Mouse (Mus musculus): ENCODE results near the gene Pnldc1. TPM values are rescaled to one million over a fixed set of nuclear protein-coding genes. Genes with fewer than 3 reads are reported as not detected.

Gene Pnldc1
- polyA plus RNA-seq, 1 experiment: 0.79 TPM

DNA sequence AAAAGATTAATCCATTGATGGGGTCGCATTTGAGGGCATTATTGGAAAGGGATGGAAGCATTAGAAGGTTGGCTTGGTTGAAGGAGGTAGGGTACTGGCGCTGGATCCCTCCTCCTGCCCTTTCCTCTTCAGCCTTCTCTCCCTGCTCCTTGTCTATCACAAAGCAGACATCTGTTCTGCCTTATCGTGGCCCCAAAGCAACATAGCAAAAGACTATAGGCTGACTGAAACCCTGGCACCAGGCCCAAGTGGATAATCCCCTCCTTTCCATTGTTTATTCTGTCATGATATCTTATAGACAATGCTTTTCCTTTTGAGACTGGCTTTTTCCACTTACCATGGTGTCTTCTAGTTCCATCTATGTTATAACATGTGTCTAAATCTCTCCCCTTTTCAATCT is 44.6 kb downstream of the Pnldc1 start:
- DNase-seq (ENCODE audit: low read depth, low spot score): no peak
- 71% methylated on average over 3 of the region's 3 CpGs for WGBS

DNA sequence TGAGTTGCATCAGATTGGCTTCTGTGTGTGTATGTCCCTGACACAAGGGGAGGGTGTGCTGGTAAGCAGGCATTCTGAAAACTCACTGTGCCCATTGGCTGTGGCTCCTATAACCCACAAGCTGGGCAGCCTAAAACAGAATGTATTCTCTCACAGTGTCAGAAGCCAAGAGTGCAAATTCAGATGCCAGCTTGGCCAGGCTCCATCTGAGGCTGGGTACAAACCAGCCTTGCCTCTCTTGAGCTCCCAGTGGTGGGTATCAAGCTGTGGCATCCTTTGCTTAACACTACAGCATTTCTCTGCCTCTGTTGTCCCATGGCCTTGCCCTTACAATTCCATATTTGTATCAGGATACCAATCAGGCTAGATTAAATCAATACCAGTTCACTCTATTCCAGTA is 45.9 kb downstream of the Pnldc1 start:
- DNase-seq (ENCODE audit: low read depth, low spot score): no peak

DNA sequence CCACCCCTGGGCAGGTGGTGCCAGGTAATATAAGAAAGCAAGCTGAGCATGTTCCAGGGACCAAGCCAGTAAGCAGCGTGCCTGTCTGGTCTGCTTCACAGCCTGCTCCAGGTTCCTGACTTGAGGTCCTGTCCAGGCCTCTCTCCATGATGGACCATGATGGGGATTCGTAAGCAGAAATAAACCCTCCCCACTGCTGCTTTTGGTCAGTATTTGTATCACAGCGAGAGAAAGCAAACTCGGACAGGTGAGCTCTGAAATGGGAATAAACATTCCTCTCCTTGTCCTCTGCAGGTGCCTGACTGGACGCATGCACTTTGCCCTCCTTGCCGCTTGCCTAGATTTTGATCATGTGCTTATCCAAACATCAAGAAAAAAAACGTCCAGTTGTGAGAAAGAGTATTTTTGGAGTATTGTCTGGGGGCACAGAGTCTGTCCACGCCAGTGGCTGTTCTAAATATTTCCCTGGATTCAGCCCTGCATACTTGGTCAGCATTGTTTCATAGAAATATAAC is 51.0 kb downstream of the Pnldc1 start:
- DNase-seq (ENCODE audit: low read depth, low spot score): no peak
- 34% methylated on average over 8 of the region's 8 CpGs for WGBS

DNA sequence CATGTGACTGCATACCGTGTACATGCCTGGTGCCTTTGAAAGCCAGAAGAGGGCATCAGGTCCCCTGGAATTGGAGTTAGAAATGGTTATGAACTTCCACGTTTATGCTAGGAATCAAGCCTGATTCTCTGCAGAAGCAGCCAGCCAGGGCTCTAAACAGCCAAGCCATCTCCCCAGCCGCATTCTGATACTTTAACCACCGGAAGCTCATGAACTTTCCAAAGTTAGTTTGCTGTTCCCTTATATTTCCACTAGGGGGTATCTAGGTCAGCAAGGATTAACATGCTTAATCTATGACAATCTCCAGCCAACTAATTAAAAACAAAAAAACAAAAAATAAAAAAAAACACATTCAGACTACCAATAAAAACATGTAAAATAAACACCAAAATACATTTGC is 52.0 kb downstream of the Pnldc1 start:
- DNase-seq (ENCODE audit: low read depth, low spot score): no peak
- WGBS: 51% methylated on average over 4 of the region's 4 CpGs

DNA sequence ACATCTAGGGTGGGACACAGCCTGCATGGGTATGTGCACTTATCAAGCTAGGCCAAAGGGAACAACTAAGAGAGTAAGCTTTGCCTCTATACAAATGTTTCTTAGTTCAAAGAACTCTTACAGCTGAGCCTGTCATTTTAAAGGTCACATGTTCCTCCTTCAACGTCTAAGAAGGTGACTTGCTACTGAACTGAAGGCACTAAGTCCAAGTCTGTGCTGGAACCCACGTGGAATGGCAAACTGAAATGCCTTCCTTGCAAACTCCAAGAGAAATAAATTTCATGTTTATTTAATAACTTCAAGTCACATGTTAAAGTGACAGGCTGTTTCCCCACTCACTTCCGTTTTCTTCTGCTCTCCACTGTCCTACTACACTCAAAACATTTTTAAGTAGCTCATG is 52.6 kb downstream of the Pnldc1 start:
- no peak for DNase-seq (ENCODE audit: low read depth, low spot score)

DNA sequence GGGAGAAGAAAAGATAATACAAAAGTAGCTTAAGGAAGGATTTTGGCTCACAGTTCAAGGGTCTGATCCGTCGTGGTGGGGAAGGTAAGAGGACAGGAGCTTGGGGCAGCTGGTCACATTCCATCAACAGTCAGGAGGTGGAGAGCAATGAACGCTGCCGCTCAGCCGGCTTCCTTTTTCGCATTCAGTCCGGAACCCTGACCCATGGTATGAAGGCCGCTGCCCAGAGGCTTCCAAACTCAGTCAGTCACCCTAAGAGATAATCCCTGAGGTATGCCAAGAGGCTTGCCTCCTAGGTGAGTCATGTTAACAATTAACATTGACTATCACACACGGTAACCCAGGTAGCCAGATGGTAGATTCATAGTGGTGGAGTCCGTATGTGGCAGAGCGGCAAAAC is 55.6 kb downstream of the Pnldc1 start:
- 91% methylated on average over 11 of the region's 11 CpGs for WGBS
- no peak for DNase-seq (ENCODE audit: low read depth, low spot score)

More for the DNA sequence above, 52.6 kb downstream of the Pnldc1 start:
- 43% methylated on average over 3 of the region's 3 CpGs for WGBS

DNA sequence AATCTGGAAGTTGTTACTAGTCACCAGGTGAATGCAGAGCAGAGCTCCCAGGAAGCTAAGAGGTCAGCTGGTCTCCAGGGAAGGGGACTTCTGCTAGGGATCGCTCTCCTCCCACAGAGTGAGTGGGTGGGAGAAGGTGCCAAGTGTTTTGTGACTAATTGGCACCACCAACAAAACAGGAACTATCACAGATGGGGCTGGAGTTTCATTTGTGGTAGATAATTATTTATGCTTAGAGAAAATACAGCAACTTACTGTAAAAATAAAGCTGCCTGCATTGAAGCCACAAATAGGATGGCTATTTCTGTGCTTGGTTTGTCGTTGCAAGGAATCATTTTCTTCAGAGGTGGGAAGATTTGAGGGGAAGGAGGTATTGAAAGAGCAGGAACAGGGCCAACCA is 56.2 kb downstream of the Pnldc1 start:
- WGBS: 86% methylated on average over 2 of the region's 2 CpGs
- no peak for DNase-seq (ENCODE audit: low read depth, low spot score)

DNA sequence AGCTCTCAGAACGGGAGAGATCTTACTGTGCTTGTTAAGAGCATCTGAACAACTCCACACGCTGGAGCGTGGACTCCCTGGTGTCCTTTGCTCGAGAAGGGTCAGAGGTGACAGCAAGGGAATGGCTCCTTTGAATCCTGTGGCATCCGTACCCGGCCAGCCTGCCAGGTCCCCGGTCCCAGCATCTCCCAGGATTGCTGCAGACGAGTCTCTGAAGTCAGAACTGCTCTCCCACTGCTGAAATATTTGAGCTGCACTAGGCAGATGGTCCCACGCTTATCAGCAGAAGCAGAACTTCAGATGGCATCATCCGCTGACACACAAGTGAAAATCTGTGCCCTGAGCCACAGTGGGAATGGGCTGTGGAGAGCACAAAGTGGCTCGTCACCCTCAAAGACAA is 58.3 kb downstream of the Pnldc1 start:
- no peak for DNase-seq (ENCODE audit: low read depth, low spot score)
- WGBS: 85% methylated on average over 11 of the region's 11 CpGs

DNA sequence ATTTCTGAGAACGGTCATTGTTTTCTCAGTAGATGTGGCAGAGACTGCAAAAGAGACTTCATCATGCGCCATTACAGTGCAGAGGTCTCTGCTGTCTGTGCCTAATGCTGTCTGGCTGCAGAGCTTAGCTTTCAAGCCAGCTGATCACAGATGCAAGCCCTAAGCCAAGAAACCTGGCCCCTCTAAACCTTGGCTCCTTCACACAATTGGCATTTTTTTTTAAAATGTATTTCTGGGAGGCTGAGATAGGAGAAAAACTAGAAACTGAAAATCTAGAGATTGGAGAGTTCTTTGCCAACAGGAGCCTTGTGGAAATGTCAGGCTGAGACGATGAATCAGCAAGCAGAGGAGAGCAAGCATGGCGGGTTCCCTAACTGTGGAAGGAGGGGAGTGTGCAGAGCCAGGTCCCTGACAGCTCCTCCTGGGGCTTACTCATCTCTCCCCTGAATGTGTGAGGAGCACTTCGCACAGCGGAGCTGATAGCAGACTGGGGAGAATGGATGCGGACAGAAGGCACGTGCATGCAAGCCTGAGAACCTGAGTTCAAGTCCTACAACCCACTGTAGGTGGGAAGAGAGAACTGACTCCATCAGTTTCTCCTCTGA is 60.1 kb downstream of the Pnldc1 start:
- DNase-seq (ENCODE audit: low read depth, low spot score): no peak
- 89% methylated on average over 8 of the region's 8 CpGs for WGBS

DNA sequence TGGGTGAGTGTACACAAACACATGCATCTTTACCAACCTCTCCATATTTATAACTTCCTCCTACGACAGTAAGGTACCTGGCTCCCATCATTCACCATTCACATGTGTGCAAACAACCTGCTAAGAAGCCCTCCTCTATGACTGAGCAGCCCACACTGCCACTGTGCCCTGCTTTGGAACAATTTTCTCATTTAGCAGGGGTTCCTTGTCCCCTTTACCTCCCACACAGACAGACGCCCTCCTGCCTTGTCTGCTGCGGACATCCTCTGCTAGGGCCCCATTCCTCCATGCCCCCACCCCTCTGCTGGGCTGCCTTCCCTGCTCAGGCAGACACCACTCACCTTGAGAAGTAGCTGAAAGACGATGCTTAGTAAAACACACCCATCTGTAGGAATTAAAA is 62.3 kb downstream of the Pnldc1 start:
- WGBS: 72% methylated on average over 4 of the region's 4 CpGs
- no peak for DNase-seq (ENCODE audit: low read depth, low spot score)

DNA sequence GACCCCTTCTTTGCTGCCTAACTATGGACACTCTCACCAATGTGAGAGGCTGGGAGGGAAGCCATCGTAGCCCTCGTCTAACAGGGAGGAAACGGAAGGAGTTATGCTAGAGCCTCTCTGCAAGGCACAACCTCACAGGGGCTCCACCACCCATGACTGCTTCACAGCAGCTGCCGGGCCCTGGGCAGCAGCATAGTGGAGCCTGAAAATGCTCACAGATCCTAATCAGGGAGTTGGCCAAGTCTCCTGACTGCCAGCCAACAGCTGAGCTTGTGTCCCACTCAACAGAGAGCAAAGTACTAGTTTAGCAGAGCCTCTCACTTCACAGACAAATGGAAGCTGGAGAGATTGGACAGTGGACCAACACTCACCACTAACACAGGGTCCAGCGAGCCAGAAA is 63.6 kb downstream of the Pnldc1 start:
- WGBS: 65% methylated on average over 5 of the region's 5 CpGs
- no peak for DNase-seq (ENCODE audit: low read depth, low spot score)

DNA sequence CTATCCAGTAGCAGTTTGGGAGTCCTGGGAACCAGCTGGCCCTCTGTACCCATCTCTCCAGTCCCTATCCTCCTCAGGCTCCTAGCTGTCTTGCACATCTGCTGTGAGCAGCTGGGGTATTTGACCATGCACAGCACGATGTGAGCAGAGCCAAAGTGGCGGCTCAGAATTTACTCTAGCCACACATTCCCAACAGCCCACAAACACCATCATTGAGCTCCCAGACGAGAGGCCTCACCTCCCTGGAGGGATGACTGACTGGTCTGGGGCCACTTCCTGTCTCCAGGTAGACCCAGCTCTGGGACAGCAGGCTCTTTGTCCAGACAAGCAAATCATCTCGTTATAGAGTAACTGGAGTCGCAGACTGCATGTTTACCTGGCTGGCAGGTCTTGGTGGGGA is 64.2 kb downstream of the Pnldc1 start:
- DNase-seq (ENCODE audit: low read depth, low spot score): no peak
- WGBS: 20% methylated on average over 5 of the region's 5 CpGs

DNA sequence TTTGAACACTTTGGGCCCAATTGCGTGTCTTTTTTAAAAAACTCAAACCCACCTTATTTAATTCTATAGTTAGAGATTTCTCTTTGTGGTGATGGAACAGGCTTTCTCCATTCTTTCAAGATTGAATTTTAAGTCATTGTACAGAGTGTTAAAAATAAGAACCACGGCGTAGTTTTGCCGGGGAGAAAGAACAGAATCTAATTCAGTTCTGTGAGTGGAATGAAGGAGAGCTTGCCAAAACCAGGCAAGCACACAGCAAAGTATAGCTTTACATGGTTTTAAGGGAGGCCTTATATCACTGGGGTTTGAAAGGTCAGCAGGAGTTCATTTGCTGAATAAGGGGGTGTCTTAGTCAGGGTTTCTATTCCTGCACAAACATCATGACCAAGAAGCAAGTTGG is 65.5 kb downstream of the Pnldc1 start:
- 92% methylated on average over 4 of the region's 4 CpGs for WGBS
- no peak for DNase-seq (ENCODE audit: low read depth, low spot score)

DNA sequence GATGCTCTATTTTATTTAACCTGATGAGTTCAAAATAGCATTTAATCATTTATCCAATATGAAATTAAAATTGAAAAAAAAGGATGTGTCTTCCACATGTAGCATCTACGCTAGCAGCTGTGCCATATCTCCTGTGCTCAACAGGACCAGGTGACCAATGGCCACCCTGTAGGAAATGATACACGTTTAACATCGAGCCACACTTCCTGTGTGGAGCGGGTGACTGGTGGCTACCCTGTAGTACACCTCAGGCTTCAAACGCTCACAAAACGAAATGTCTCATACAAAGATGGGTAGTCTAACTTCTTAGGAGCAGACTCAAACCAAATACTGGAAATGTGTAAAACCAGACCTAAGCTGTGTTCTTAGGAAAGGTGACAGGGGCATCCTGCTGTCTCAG is 66.2 kb downstream of the Pnldc1 start:
- WGBS: 79% methylated on average over 6 of the region's 6 CpGs
- DNase-seq (ENCODE audit: low read depth, low spot score): no peak

DNA sequence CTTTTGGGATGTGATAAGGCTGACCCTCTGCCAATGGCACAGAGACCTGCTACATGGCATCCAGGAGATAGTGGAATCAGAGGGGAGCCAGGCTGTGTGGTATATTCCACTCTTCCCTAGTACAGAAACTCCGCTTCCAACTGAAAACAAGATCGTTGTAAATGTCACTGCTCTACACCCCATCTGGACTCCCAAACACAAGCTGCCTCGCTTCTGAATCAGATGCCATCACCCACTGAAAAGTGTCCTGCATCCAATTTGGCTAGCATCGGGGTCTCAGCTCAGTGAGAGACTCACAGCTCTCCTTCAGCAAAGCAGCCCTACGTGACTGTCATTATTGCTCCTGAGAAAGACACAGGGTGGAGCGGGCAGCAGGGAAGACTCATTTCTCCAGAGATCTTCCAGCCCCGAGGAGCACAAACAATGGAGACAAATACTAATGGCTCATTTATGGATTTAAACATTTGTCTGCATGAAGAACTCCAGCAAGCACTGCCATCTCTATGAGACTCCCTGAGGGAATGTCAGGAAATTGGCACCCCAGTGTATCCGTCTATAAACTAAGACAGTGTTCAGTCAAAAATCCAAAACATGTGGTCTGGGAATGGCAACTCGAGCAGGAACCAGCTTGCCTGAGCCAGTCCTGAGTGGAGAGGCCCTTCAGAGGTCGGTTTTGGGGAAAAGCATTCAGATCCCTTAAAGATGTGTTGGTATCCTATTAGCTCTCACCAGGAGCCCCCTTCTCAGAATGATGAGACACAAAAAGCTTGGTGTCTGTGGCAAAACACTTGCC is 70.4 kb downstream of the Pnldc1 start:
- no peak for DNase-seq (ENCODE audit: low read depth, low spot score)
- WGBS: 66% methylated on average over 10 of the region's 10 CpGs

Other genes starting within 250 kb of the Pnldc1 start
- gene Slc22a1, start 234.4 kb downstream of the Pnldc1 start, polyA plus RNA-seq (2012; rRNA removed): 36.3 and 50.9 TPM in 2 replicates
- gene Igf2r, start 140.6 kb downstream of the Pnldc1 start, polyA plus RNA-seq (2012; rRNA removed): 10.3 and 17.9 TPM in 2 replicates
- not detected in 2 replicates for gene Mas1, start 42.1 kb downstream of the Pnldc1 start, polyA plus RNA-seq (2012; rRNA removed)
- 0.05 TPM in 1 of 2 replicates, not detected in the other for gene Mrgprh, start 34.2 kb downstream of the Pnldc1 start, polyA plus RNA-seq (2012; rRNA removed)
- 56.8 and 58.7 TPM in 2 replicates for gene Tcp1, start 5.5 kb upstream of the Pnldc1 start, polyA plus RNA-seq (2012; rRNA removed)
- gene Mrpl18, start 6.1 kb upstream of the Pnldc1 start, polyA plus RNA-seq (2012; rRNA removed): 35.1 and 38.9 TPM in 2 replicates
- gene Acat3, start 30.4 kb upstream of the Pnldc1 start, polyA plus RNA-seq (2012; rRNA removed): 0.10 and 0.19 TPM in 2 replicates
- 17.0 and 20.3 TPM in 2 replicates for gene Acat2, start 50.5 kb upstream of the Pnldc1 start, polyA plus RNA-seq (2012; rRNA removed)
- 18.0 and 20.8 TPM in 2 replicates for gene Wtap, start 83.9 kb upstream of the Pnldc1 start, polyA plus RNA-seq (2012; rRNA removed)
- 156 and 214 TPM in 2 replicates for gene Sod2, start 96.6 kb upstream of the Pnldc1 start, polyA plus RNA-seq (2012; rRNA removed)
- 0.73 and 2.2 TPM in 2 replicates for gene Gpr31b, start 142.1 kb upstream of the Pnldc1 start, polyA plus RNA-seq (2012; rRNA removed)
- not detected in 2 replicates for gene Tcp10b, start 150.9 kb upstream of the Pnldc1 start, polyA plus RNA-seq (2012; rRNA removed)
- 2.0 and 6.7 TPM in 2 replicates for gene Unc93a, start 221.6 kb upstream of the Pnldc1 start, polyA plus RNA-seq (2012; rRNA removed)